Mouse (Mus musculus): Measurements from ENCODE around the gene Gja4. TPM values are rescaled to one million over a fixed set of nuclear protein-coding genes. Genes with fewer than 3 reads are reported as not detected.

Gene Gja4
- total RNA-seq, 2 experiments from 2014 or later: 18.2 to 19.5 TPM

Other genes with a start within 250 kb of the Gja4 start
- gene Zmym6, start 236.7 kb downstream of the Gja4 start, total RNA-seq (2021): 10 to 100 TPM; 12.4 to 12.7 TPM
- gene Tmem35b, start 190.3 kb downstream of the Gja4 start, total RNA-seq (2021): 1 to 10 TPM; 1.0 to 3.4 TPM
- 1 to 10 TPM; 1.2 to 1.7 TPM for gene Dlgap3, start 144.8 kb downstream of the Gja4 start, total RNA-seq (2021)
- gene Smim12, start 70.3 kb downstream of the Gja4 start, total RNA-seq (2021): 10 to 100 TPM; 31.7 to 35.6 TPM
- gene Gjb3, start 16.8 kb upstream of the Gja4 start, total RNA-seq (2021): not detected
- gene Gjb4, start 40.0 kb upstream of the Gja4 start, total RNA-seq (2021): not detected
- under 1 TPM; 0.70 to 0.88 TPM for gene Gjb5, start 44.1 kb upstream of the Gja4 start, total RNA-seq (2021)